Mouse (Mus musculus) C2C12 (cell line): ENCODE results near the gene Catsperg1. TPM values are rescaled to one million over a fixed set of nuclear protein-coding genes. Genes with fewer than 3 reads are reported as not detected.
A peak's percentile ranks its signal among the peaks of the same experiment; 100 is the strongest.
"Not testable (repeated sequence)": the region's sequence is repeated elsewhere in the genome, so short reads cannot be mapped to it uniquely, and the experiment has no call there.

Experiments
- H3K27me3 ChIP-seq: one replicate; pipeline ENCODE4 v1.6.1; 2011; ENCODE audit not compliant: control insufficient read depth, insufficient read depth, insufficient read length
- H3K36me3 ChIP-seq: one replicate; pipeline ENCODE4 v1.6.1; 2011; ENCODE audit not compliant: control insufficient read depth, insufficient read depth
- H3K4me3 ChIP-seq: one replicate; pipeline ENCODE4 v1.5.1; 2011; ENCODE audit warnings: mild to moderate bottlenecking, control low read depth; ENCODE audit not compliant: poor library complexity, insufficient read depth, severe bottlenecking
- H3K79me2 ChIP-seq: one replicate; pipeline ENCODE4 v1.6.1; 2011; ENCODE audit not compliant: control insufficient read depth, insufficient read depth
- H3K79me3 ChIP-seq: one replicate; pipeline ENCODE4 v1.6.1; 2011; ENCODE audit warnings: low read depth, control low read depth
- H3ac ChIP-seq: one replicate; pipeline ENCODE3; 2011; ENCODE audit warnings: low read depth; ENCODE audit not compliant: control insufficient read depth, insufficient read length
- CEBPB ChIP-seq: IDR thresholded peaks from one replicate; pipeline ENCODE4 v1.6.1; 2011; ENCODE audit warnings: low read depth, mild to moderate bottlenecking, control low read depth, moderate library complexity
- CTCF ChIP-seq: IDR thresholded peaks from one replicate; pipeline ENCODE4 v1.5.1; 2011; ENCODE audit not compliant: control insufficient read depth, insufficient read depth, insufficient read length
- FOSL1 ChIP-seq: IDR thresholded peaks from one replicate; pipeline ENCODE4 v1.8.0; 2011; ENCODE audit warnings: mild to moderate bottlenecking, low read length; ENCODE audit not compliant: poor library complexity, insufficient read depth, severe bottlenecking
- MAX ChIP-seq: IDR thresholded peaks from one replicate; pipeline ENCODE4 v1.6.1; 2011; ENCODE audit warnings: mild to moderate bottlenecking, control low read depth
- MYOD1 ChIP-seq: IDR thresholded peaks from one replicate; pipeline ENCODE4 v1.6.1; 2011; ENCODE audit warnings: low read depth; ENCODE audit not compliant: control insufficient read depth, insufficient read length
- MYOG ChIP-seq: IDR thresholded peaks from one replicate; pipeline ENCODE4 v1.6.1; 2011; ENCODE audit not compliant: control insufficient read depth, insufficient read length; ENCODE audit errors: extremely low read depth
- USF1 ChIP-seq: IDR thresholded peaks from one replicate; pipeline ENCODE4 v1.6.1; 2011; ENCODE audit warnings: low read depth, mild to moderate bottlenecking, control low read depth, moderate library complexity
- polyA plus RNA-seq: library from polyadenylated mRNA; unstranded; fragments of >200 nt; fragmentation: generic; extraction: Trizol; gene quantifications from one replicate; pipeline ENCODE4 v1.2.1, GENCODE M21; 2012; ENCODE audit warnings: missing spikeins

Catsperg1 gene
- polyA plus RNA-seq, 1 experiment, result not detected

DNA sequence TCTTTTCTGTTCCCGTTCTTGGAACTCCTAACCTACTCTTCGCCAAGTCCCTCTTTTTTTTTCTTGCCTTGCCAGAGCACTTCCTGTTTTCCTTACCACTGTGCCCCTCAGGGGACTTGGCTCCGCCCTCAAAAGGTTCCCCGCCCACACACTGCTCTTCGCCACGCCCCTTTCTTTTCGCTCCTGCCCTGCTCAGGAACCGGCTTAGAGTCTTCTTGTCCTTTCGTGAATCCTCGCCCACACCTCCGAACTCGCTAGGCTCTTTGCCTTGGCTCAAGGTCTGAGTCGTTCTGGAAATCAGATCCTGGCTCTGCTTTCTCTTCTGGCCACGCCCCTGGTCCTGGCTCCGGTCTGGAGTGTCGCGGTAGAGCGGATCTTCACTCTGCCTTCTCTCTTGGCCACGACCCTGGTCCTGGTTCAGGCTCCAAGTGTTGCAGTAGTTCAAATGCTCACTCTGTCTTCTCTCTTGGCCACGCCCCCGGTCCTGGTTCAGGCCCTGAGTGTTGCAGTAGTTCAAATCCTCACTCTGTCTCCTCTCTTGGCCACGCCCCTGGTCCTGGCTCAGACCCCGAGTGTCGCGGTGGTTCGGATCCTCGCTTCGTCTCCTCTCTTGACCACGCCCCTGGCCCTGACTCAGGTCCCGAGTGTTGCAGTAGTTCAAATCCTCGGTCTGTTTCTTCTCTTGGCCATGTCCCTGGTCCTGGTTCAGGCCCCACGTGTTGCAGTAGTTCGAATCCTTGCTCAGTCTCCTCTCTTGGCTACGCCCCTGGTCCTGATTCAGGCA is 2.2 kb downstream of the Catsperg1 start:
- no peaks in the 10 kb centered on the region for H3K79me2 ChIP-seq
- no peak overlapping the region for H3K4me3 ChIP-seq
- peak overlapping the region; percentile 14 for H3ac ChIP-seq
- TF ChIP-seq FOSL1, result no peak
- TF ChIP-seq MYOD1, result no peak
- no peak for TF ChIP-seq USF1
- TF ChIP-seq CTCF, result no peak
- no peaks in the 10 kb centered on the region for H3K79me3 ChIP-seq
- no peaks in the 10 kb centered on the region for H3K27me3 ChIP-seq
- H3K36me3 ChIP-seq, result no peaks in the 10 kb centered on the region

DNA sequence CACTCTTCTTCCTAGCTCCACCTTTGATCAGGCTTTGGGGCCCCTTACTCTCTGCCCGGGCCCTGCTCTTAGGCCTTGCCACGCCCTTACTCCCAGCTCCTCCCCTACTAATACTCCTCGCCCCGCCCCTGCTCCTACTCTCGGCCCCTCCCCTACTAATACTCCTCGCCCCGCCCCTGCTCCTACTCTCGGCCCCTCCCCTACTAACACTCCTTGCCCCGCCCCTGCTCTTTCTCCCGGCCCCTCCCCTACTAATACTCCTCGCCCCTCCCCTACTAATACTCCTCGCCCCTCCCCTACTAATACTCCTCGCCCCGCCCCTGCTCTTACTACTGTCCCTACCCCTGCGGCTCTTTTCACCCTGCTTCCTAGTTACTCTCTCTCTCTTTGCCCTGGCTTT is 2.8 kb downstream of the Catsperg1 start:
- H3ac ChIP-seq, H3K79me2 ChIP-seq, H3K27me3 ChIP-seq, H3K36me3 ChIP-seq, H3K4me3 ChIP-seq, H3K79me3 ChIP-seq: not testable (repeated sequence)

DNA sequence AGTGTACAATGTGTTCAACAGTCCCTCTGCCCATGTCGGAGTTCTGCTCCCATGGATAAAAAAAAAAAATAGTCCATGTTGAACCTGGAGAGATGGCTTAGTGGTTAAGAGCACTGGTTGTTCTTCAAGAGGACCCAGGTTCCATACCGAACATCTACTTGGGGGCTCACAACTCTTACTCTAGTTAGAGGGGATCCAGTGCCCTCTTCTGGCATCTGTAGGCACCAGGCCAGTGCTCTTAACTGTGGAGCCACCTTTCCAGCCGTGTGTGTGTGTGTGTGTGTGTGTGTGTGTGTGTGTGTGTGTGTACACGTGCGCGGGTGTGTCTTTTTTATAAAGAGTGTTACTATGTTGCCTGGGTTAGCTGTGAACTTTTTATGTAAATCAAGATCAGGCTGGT is 11.3 kb downstream of the Catsperg1 start:
- Histone ChIP-seq H3K79me3 (no peaks in the 10 kb centered on the region), H3K27me3 (peaks cover 3% of the 10 kb centered on the region), H3ac (no peak overlapping the region), H3K79me2 (no peaks in the 10 kb centered on the region), H3K4me3 (no peak overlapping the region), H3K36me3 (no peaks in the 10 kb centered on the region)
- TF ChIP-seq FOSL1 (no peak), MYOD1 (no peak), CEBPB (no peak), MYOG (no peak), MAX (no peak), CTCF (no peak), USF1 (no peak)

DNA sequence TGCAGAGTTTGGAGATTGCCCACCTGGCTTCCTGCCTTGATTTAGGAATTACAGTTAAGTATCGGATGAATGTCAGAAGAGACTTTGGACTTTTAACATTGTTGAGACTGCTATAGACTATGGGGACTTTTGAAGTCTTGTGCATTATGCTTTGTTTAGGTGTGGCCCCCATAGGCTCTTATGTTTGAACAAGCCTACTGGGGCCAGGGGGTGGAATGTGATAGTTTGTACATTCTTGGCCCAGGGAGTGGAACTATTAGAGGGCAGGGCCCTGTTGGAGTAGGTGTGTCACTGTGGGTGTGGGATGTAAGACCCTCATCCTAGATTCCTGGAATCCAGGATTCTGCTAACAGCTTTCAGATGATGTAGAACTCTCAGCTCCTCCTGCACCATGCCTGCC is 19.6 kb downstream of the Catsperg1 start:
- H3K27me3 ChIP-seq, H3ac ChIP-seq, H3K79me3 ChIP-seq, H3K36me3 ChIP-seq, H3K4me3 ChIP-seq, H3K79me2 ChIP-seq: not testable (repeated sequence)

DNA sequence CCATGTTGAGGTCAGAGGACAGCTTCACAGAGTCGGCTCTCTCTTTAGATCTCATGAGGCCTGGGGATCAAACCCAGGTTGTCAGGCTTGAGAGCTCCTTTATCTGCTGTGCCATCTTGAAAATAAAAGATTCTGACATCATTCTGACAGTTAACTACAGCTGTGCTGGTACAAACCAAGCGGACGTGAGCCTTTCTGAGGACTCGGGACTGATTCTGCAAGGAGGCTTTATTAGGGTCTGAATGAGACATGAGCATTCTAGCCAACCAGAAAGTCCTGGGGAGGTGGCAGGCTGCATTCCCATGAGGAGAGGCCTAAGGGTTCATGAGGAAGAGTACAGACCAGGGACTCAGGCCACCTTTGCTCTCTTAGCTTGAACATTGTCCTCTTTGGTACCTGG is 32.5 kb downstream of the Catsperg1 start:
- not testable (repeated sequence) for H3ac ChIP-seq, H3K27me3 ChIP-seq, H3K4me3 ChIP-seq
- H3K36me3 ChIP-seq, result peaks cover 15% of the 10 kb centered on the region
- H3K79me2 ChIP-seq, result peaks cover 39% of the 10 kb centered on the region
- peaks cover 34% of the 10 kb centered on the region for H3K79me3 ChIP-seq

DNA sequence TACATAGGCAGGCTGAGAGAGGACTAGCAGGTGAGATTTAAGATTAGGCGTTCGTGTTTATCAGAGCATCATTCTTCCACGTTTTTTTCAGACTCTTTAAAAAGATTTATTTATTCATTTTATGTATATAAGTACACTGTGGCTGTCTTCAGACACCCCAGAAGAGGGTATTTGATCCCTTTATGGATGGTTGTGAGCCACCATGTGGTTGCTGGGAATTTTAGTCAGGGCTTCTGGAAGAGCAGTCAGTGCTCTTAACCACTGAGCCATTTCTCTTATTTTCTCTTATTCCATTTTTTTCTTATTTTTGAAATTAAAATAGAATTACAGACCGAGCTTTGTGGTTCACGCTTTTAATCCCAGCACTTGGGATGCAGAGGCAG is 33.0 kb downstream of the Catsperg1 start:
- Histone ChIP-seq H3K4me3 (no peak overlapping the region), H3K79me3 (peaks cover 34% of the 10 kb centered on the region)
- no peak for TF ChIP-seq FOSL1
- TF ChIP-seq CTCF, result no peak
- no peak for TF ChIP-seq USF1
- no peak for TF ChIP-seq MYOG
- TF ChIP-seq MAX, result no peak
- no peak for TF ChIP-seq MYOD1
- no peak for TF ChIP-seq CEBPB

DNA sequence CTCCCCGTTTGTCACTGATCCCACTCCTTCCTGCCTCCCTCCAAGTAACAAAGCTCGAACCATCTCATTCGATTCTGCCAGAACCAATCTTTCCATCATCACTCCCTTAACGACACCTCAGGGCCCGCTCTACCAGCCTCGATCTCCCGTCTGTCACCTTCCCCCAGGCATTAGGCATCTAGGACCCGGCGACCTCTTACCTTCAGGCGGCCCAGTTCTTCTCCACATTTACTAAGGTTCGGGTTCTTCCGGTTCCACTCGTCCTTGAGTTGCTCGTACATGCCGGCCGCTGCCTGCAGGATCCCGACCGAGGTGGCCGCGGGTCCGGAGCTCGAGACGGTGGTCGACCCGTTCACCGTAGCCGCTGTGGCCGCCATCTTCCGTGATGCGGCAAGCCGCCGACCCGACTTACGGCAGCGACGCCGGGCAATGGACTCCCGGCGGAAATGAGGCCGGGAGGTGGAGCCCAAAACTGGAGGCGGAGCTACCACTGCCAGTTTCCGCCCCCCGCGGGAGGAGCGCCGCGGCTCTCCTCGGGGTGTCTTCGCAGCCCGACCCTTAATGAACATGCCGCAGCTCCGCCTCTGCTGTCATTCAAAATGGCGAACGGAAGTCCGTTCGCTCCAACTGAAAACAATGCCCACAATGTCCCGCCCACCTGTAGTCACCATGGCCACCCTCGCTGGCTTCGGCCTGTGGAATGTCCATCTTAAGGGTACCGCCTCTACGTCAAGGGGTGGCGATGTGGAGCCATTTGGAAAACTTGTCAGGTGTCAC is 33.6 kb downstream of the Catsperg1 start, which contains the start of gene Psmd8:
Psmd8 (minus strand) TSS at position 625 of the 777 bp plus-strand sequence.
- TF ChIP-seq CTCF (peak; percentile 47), MYOD1 (no peak), MYOG (no peak), USF1 (no peak), FOSL1 (no peak)
- peaks cover 48% of the 10 kb centered on the region for H3K79me2 ChIP-seq

More for the DNA sequence above, 33.0 kb downstream of the Catsperg1 start:
- no peak overlapping the region for H3ac ChIP-seq
- no peaks in the 10 kb centered on the region for H3K27me3 ChIP-seq
- peaks cover 20% of the 10 kb centered on the region for H3K36me3 ChIP-seq
- H3K79me2 ChIP-seq, result peaks cover 44% of the 10 kb centered on the region

More for the DNA sequence above, 33.6 kb downstream of the Catsperg1 start, which contains the start of gene Psmd8:
- H3K27me3 ChIP-seq, result no peaks in the 10 kb centered on the region
- H3K36me3 ChIP-seq, result peaks cover 25% of the 10 kb centered on the region
- H3K4me3 ChIP-seq, result peak within 1 kb of the TSS; percentile 69
- peak within 1 kb of the TSS; percentile 92 for H3ac ChIP-seq
- H3K79me3 ChIP-seq, result peaks cover 34% of the 10 kb centered on the region
